Mouse (Mus musculus) heart, adult 18-20 months (tissue): ENCODE results near the gene Atp11a. TPM values are rescaled to one million over a fixed set of nuclear protein-coding genes. Genes with fewer than 3 reads are reported as not detected.

Source experiments
- DNase-seq, 2 experiments: peaks; one replicate each; pipeline ENCODE4 v3.0.0; 2021 to 2022; ENCODE audit warnings: mixed read lengths in 1 of 2
- total RNA-seq, 2 experiments: library from RNA; stranded (reverse); gene quantifications; 2 replicates each; pipeline ENCODE4 v1.2.3; 2021

Gene Atp11a
- total RNA-seq, 2 experiments from 2014 or later: 78.9 to 88.1 TPM

DNA sequence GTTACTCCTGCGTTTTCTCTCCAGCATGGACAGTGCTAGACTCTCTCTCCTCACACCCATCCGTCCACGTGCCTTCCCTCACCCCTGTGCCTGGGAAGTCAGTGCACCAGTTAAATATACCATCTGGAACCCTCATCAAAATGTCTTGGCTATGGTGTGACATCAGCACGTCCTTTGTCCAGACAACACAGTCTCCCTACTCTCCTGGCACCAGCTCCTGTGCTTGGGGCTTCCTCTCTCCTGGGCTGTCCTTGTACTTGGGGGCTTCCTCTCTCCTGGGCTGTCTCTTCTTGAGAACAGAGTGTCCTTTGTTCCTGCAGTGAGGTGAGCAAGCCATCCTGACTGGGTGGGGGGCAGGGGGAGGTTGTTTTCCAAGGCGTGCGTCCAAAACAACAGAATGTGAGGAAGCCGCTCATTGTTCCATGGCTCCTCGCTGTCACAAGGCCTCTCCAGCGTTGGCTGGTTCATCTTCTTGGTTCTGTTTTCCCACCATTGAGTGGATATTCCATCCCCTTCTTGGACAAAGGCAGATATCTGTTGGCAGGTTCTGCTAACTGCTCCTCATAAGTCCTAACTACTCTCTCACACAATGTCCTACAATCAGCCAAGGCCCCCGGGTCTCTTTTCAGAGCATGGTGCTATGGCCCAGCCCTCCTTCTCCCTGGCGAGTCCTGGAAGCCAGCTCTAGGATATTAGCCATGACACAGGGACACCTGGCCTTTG lies 148.9 kb downstream of the Atp11a start:
- DNase-seq: peak; percentile 63 to 89

DNA sequence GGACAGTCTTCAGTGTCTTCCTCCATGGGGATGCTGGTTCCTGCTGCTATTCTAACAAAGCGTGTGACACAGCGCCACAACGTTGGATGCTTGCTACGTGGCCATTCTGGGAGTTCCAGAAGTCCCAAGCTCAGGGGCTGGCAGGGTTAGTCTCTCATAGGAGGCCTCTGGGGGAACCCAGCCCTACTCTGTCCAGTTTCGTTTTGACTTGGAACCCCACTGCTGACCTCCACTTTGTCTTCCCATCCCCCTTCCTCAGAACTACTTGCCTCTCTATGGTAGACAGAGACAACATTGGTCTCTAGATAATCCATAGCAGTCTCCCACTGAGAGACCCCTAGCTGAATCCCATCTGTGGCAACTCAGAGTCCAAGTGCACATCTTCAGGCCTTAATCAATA lies 149.8 kb downstream of the Atp11a start:
- DNase-seq: no peak

DNA sequence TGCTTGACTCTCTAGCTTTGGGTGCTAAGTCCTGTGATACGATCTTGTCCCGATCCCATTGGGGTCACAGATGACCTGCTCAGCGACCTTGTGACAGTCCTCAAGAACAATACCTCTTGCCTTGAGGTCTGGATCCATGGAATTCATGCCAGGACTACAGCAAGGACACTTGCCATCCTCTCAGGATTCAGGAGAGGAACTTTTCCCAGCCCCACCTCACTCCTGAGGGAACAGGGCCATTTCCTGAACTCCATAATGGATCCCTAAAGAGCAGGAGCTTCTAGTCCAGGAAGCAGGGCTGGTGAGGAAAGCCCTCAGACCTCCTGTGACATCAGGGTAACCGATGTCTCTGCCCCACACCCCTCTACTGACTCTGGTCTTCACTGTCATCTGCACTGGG lies 150.9 kb downstream of the Atp11a start:
- peak; percentile 47 to 85 for DNase-seq

DNA sequence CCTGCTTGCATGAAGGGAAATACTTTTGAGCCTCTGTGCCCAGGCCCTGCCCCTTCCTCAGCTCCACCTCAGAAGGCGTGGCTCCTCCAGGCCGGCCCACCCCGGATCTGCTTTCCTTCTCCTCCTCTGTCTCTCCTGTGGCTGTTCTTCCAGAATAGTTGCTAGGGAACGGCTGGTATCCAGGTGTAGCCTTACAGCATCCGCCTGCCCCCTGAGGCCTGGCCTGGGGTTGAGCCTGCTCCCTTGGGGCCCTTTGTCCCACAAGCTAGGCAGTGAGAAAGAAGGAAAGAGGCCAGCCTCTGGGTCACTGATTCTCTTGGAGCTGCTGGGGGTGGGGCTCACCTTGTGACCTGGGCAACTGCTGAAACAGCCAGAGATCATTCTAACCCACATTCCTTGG lies 155.2 kb downstream of the Atp11a start:
- no peak for DNase-seq

DNA sequence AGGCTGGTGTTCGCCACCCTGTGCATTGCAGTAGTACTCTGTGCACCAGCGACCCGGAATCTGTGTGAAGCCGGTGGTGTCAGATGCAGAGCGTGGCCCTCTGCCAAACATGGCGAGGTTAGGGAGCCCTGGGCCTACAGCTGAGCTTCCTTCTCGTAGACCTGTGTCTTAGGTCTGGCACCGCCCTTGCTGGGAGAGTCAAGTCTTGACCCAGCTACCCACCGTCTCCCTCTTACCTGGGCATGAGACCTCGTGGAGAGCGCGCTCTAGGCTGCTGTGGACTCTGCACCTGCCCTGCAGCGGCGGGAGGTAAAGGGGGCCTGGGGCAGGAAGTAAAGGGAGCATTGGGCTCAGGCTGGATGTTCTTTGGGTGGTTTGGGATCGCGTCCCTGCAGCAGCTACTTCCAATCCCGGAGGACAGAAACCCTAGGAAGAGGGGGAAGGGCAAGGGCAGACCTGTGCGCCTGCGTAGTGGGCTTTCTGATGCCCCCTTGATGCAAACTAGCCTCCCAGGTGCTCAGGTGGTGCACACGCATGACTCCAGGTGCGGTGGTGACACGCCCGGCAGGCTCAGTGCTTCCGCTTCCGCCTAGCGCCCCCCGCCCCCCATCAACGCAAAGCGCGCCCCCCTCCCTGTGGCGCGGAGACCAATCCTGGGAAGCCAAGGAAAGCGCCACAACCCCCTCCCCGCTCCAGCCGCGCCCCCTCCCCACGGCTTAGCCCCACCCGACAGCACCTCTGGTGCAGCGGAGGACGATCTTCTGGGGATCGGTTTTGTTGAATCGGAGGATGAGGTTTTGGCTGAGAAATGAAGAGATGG lies 158.6 kb downstream of the Atp11a start:
- no peak for DNase-seq

DNA sequence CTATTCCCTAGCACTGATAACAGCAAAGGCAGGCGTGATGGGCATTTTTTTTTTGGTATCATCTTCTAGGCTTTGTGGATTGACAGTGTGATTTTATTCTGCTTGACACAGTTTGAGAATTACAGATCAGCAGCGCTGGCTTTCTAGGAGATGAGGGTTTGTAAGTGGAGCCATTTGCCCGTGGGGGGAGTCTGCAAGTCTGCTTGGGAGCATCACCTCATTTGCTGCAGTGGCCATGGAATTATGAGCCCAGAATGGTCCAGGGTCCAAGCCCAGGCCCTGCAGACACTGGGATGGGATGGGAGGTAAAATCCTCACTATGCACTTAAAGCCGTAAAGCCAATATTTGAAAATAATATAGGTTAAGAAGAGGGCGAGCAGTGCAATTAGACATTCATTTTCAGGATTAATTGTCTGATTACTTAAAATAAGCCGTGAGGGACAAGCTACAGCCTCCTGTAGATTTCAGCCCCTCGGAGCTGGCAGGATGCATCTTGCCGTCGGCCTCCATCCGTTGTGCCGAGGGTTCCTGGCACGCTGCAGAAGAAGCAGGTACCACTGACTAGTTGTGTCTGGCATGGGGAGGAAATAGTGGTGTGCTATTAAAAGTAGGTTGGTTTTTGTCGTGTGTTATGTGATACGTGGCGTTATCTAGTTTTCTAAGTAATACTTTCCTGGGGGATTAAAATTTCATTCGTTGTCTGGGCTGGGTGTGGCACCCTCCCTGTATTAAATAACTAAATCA lies 159.5 kb downstream of the Atp11a start:
- DNase-seq: no peak

DNA sequence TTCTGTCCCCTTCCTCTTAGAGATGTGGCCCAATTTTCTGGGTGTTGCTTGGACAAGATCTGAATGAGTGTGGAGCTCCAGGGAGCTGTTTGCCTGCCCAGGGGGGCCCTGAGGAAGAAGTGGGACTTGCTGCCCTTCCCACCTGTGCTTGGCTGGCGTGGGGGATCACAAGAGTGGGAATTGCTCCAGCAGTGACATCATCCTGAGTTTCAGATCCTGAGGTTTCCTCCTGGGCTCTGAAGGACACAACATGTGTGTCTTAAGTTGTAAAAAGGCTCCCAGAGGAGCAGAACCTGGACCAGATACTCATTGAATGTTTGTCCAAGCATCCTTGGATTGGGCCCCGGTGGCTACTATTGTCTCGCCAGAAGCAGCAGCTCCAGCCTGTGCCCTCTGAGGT lies 160.2 kb downstream of the Atp11a start:
- DNase-seq: no peak

DNA sequence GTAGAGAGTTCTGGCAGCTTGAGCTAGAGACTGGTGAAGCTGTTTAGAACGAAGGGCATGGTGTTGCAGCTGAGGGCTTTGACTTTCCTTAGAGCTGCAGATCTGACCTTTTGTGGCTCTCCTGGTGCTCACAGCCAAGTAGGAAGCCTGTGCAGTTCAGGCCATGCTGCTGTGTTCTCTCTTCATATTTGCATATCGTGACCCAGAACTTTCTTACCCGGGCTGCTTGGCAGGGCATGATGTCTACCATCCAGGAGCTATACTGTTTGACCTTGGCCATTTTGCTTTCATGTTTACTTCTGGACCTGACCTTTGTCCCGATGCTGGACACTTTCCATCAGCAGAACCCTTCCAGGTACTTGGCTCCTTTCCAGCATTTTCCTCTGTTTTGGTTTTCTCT lies 161.0 kb downstream of the Atp11a start:
- no peak for DNase-seq

Other genes starting within 250 kb of the Atp11a start
- not detected for gene Spaca7, start 184.0 kb upstream of the Atp11a start, total RNA-seq
- gene Tubgcp3, start 84.8 kb upstream of the Atp11a start, total RNA-seq: 10 to 100 TPM; 12.3 to 14.2 TPM
- gene Mcf2l, start 116.8 kb downstream of the Atp11a start, total RNA-seq: 10 to 100 TPM; 75.1 to 93.4 TPM